Mouse (Mus musculus) kidney, embryonic 14.5 days (tissue): Measurements from ENCODE around the gene Tppp. TPM values are rescaled to one million over a fixed set of nuclear protein-coding genes. Genes with fewer than 3 reads are reported as not detected.
"Not testable (repeated sequence)": the region's sequence is repeated elsewhere in the genome, so short reads cannot be mapped to it uniquely, and the experiment has no call there.

Experiments used
- ATAC-seq: fragments of 200-750 bp; cut with Nextera tagmentation; 2 replicates; pipeline ENCODE4 v1.8.0; 2017; ENCODE audit warnings: moderate number of reproducible peaks, mild to moderate bottlenecking, moderate TSS enrichment, moderate library complexity; ENCODE audit not compliant: low FRiP score, low TSS enrichment
- H3K27ac ChIP-seq: fragments of 300-500 bp; sonication (generic); 2 replicates; pipeline ENCODE4 v1.5.1; 2014; ENCODE audit warnings: low read depth, mild to moderate bottlenecking, low read length, moderate library complexity, mixed read lengths
- H3K27me3 ChIP-seq: fragments of 300-500 bp; sonication (generic); 2 replicates; pipeline ENCODE4 v1.6.1; 2014; ENCODE audit warnings: mild to moderate bottlenecking, low read length; ENCODE audit not compliant: control insufficient read depth, insufficient read depth
- H3K36me3 ChIP-seq: fragments of 300-500 bp; sonication (generic); 2 replicates; pipeline ENCODE4 v1.6.1; 2014; ENCODE audit warnings: low read length, mixed read lengths; ENCODE audit not compliant: control insufficient read depth, insufficient read depth
- H3K4me1 ChIP-seq: fragments of 300-500 bp; sonication (generic); 2 replicates; pipeline ENCODE4 v1.6.1; 2014; ENCODE audit warnings: low read length, mixed read lengths; ENCODE audit not compliant: control insufficient read depth, insufficient read depth
- H3K4me2 ChIP-seq: fragments of 300-500 bp; sonication (generic); replicated peaks from 2 replicates; pipeline ENCODE4 v1.6.1; 2014; ENCODE audit warnings: low read depth, mild to moderate bottlenecking, low read length
- H3K4me3 ChIP-seq: fragments of 300-500 bp; sonication (generic); 2 replicates; pipeline ENCODE4 v1.5.1; 2014; ENCODE audit warnings: mild to moderate bottlenecking, low read length
- H3K9ac ChIP-seq: fragments of 300-500 bp; sonication (generic); 2 replicates; pipeline ENCODE4 v1.6.1; 2014; ENCODE audit warnings: low read depth, mild to moderate bottlenecking, low read length, moderate library complexity
- H3K9me3 ChIP-seq: fragments of 300-500 bp; sonication (generic); 2 replicates; pipeline ENCODE4 v1.6.1; 2016; ENCODE audit warnings: low read length; ENCODE audit not compliant: control insufficient read depth
- WGBS: fragments of 180-500 bp; shearing (Covaris S2); extraction: QIAGEN DNeasy Blood & Tissue Kit; methylation state at CpG from one replicate; pipeline ENCODE4 v1.1.7; 2014; 5-methylcytosine and 5-hydroxymethylcytosine counted together
- polyA plus RNA-seq: library from polyadenylated mRNA; unstranded; fragments of >200 nt; fragmentation: Nextera tagmentation; extraction: Ambion mirVana; gene quantifications from 2 replicates; pipeline ENCODE4 v1.2.1, GENCODE M21; 2014

The Tppp gene
- polyA plus RNA-seq, 1 experiment from 2014 or later: 0.55 TPM

DNA sequence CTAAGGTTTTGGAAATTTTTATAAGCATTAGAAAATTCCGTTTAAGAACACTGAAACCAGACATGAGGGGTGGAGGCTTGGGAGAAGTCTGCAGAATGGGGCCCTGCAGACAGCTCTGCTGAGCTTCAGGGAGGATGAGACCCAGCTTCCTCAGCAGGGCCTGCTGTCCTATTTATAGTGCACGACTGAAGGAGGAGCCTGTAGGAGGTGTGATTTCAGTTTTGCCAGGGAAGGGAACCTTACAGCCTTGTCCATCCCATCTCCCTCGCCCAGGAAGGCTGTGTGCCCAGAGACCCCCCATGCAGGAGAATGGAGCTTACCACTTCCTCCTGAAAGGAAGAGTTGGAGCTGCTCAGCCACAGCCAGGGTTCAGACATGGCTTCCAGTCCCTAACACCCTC is 1.5 kb downstream of the Tppp start:
- ATAC-seq: no peak
- WGBS: 12% methylated on average over 3 of the region's 3 CpGs

DNA sequence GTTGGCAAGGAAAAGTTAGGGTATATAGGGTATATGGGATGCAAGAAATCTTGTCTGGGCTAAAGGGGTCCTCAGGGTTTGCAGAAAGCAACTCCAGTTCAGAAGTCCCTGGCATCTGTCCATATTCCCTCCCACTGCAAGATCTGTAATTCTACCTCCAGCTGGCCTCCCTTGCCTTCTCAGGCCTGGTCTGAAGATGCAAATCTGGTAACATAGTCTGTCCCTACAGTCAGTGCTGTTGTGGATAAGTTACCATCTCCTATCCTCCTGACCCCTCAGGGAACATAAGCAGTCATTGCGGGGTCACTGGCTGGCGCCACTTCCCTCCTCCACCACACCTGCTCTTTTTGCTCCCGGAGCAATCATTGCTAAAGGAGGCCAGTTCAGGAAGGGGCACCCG is 6.7 kb downstream of the Tppp start:
- ATAC-seq: peak; percentile 71
- Histone ChIP-seq H3K27me3 (peaks cover 6% of the 10 kb centered on the region), H3K9ac (no peak overlapping the region), H3K4me2 (no peak overlapping the region), H3K36me3 (no peaks in the 10 kb centered on the region), H3K27ac (no peak overlapping the region), H3K9me3 (no peaks in the 10 kb centered on the region), H3K4me1 (no peaks in the 10 kb centered on the region), H3K4me3 (no peak overlapping the region)
- 65% methylated on average over 4 of the region's 4 CpGs for WGBS

More for the DNA sequence above, 1.5 kb downstream of the Tppp start:
- Histone ChIP-seq H3K9ac (no peak overlapping the region), H3K4me1 (0 out of 2 replicates have a peak, but pooled peaks cover 4% of the 10 kb centered on the region), H3K4me2 (peak overlapping the region; percentile 98), H3K9me3 (no peaks in the 10 kb centered on the region), H3K27ac (no peak overlapping the region), H3K4me3 (peak overlapping the region; percentile 52), H3K27me3 (peaks cover 18% of the 10 kb centered on the region), H3K36me3 (no peaks in the 10 kb centered on the region)

GRCm38 (mm10) chr13:74017426-74017825 is 8.2 kb downstream of the Tppp start:
- H3K27ac ChIP-seq: no peak overlapping the region
- no peak overlapping the region for H3K9ac ChIP-seq
- no peak overlapping the region for H3K4me2 ChIP-seq
- no peaks in the 10 kb centered on the region for H3K4me1 ChIP-seq
- H3K9me3 ChIP-seq: no peaks in the 10 kb centered on the region
- no peak for ATAC-seq
- H3K4me3 ChIP-seq: no peak overlapping the region
- H3K27me3 ChIP-seq: peaks cover 1% of the 10 kb centered on the region; the same call in 1 of the 2 replicates
- no peaks in the 10 kb centered on the region for H3K36me3 ChIP-seq
- 64% methylated on average over 4 of the region's 4 CpGs for WGBS

DNA sequence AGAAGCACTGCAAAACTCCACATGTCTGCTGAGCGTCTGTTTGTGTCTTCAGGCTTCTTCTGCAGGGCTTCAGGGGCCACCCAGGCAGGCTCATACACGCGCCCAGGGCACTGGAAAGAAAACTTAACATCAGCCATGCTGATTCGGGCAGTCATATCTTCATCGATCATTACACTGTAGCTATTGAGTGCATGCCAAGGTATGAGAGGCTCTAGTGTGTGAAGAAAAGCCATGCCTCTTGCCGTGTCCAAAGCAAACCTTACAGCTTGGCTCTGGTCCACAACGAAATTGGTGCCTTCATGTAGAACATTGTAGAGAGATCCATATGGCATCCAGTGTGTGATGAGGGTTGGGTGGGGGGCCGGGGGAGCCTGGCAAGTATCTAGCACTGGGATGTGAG is 9.8 kb downstream of the Tppp start:
- 86% methylated on average over 8 of the region's 8 CpGs for WGBS
- ATAC-seq, H3K36me3 ChIP-seq, H3K9ac ChIP-seq, H3K4me1 ChIP-seq, H3K4me3 ChIP-seq, H3K27ac ChIP-seq, H3K4me2 ChIP-seq, H3K27me3 ChIP-seq, H3K9me3 ChIP-seq: not testable (repeated sequence)

GRCm38 (mm10) chr13:74025151-74026081 is 16.2 kb downstream of the Tppp start:
- ATAC-seq: no peak
- no peaks in the 10 kb centered on the region for H3K36me3 ChIP-seq
- H3K9ac ChIP-seq: no peak overlapping the region
- no peaks in the 10 kb centered on the region for H3K9me3 ChIP-seq
- H3K4me3 ChIP-seq: no peak overlapping the region
- H3K27me3 ChIP-seq: no peaks in the 10 kb centered on the region
- 77% methylated on average over 4 of the region's 4 CpGs for WGBS
- H3K4me1 ChIP-seq: no peaks in the 10 kb centered on the region
- no peak overlapping the region for H3K4me2 ChIP-seq
- no peak overlapping the region for H3K27ac ChIP-seq

DNA sequence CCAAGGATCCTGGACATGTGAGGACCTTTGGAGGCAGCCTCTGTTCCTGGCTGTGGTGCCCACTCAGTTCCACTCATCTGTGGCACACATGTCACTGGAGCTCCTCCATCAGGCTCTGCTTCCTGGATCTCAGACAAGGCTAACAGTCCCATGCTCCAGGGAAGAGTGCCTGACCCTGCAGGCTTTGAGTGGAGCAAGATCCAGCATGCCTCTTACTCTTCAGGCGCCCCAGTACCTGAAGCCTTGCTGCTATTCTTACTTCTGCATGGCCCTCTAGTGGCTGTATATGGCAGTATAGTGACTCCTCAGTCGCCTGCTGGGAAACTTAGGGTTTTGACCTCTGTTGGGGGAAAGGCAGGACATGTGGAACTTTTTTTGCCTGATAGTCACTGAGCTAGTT is 17.0 kb downstream of the Tppp start:
- Histone ChIP-seq H3K27me3 (no peaks in the 10 kb centered on the region), H3K4me2 (no peak overlapping the region), H3K4me1 (no peaks in the 10 kb centered on the region), H3K36me3 (no peaks in the 10 kb centered on the region), H3K9me3 (no peaks in the 10 kb centered on the region), H3K9ac (no peak overlapping the region), H3K27ac (no peak overlapping the region), H3K4me3 (no peak overlapping the region)
- peak; percentile 72; the same call in 1 of the 2 replicates for ATAC-seq
- 13% methylated on average over 2 of the region's 2 CpGs for WGBS

DNA sequence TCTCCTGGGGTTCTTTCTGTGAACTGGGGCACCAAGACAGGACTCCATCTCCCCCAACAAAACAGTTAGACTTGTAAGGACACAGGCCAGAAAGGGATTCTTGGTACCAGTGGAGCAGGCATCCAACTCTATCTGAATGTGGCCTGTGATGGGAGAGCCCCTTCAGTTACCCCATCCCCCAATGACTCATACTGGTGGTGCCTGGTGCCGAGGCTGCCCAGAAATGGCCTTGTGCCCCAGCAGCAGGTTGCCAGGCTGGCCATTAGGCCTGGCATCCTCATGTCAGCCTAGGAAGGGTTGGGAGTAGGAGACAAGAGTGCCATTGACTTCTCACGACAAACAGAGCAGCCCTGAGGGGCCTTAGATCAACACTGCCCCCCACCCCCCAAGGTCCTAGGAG is 18.9 kb downstream of the Tppp start:
- no peaks in the 10 kb centered on the region for H3K4me1 ChIP-seq
- H3K36me3 ChIP-seq: no peaks in the 10 kb centered on the region
- 59% methylated on average over 2 of the region's 2 CpGs for WGBS
- H3K27me3 ChIP-seq: no peaks in the 10 kb centered on the region
- H3K9ac ChIP-seq: no peak overlapping the region
- H3K4me3 ChIP-seq: no peak overlapping the region
- H3K9me3 ChIP-seq: no peaks in the 10 kb centered on the region
- H3K4me2 ChIP-seq: no peak overlapping the region
- no peak for ATAC-seq
- no peak overlapping the region for H3K27ac ChIP-seq

DNA sequence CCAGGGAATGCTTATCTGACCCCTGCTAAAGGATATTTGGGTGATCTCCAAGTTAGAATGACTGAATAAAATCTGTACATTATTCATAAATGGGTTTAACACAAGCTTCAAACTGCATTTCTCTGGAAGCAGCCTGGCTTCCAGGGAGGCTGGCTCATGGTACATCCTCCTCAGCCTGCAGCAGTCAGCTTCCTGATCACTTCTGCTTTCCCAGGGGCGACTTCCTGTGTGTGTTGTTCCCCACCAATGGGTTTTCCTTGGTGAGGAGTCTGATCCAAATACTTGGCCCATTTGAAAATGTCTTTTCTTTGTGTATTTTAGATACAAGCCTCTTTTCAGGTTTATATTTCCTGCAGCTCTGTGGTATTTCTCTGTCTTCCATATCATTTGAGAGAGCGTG is 19.8 kb downstream of the Tppp start:
- no peak overlapping the region for H3K4me2 ChIP-seq
- no peaks in the 10 kb centered on the region for H3K9me3 ChIP-seq
- no peaks in the 10 kb centered on the region for H3K36me3 ChIP-seq
- H3K4me3 ChIP-seq: no peak overlapping the region
- H3K27me3 ChIP-seq: no peaks in the 10 kb centered on the region
- WGBS: 89% methylated on average over 2 of the region's 2 CpGs
- H3K27ac ChIP-seq: no peak overlapping the region
- no peak overlapping the region for H3K9ac ChIP-seq
- no peaks in the 10 kb centered on the region for H3K4me1 ChIP-seq
- no peak for ATAC-seq

- Histone ChIP-seq H3K4me3 (no peak overlapping the region), H3K27me3 (no peaks in the 10 kb centered on the region), H3K27ac (no peak overlapping the region), H3K9ac (no peak overlapping the region), H3K4me2 (no peak overlapping the region), H3K4me1 (no peaks in the 10 kb centered on the region), H3K36me3 (no peaks in the 10 kb centered on the region), H3K9me3 (no peaks in the 10 kb centered on the region)
- no peak for ATAC-seq
- 87% methylated on average over 7 of the region's 7 CpGs for WGBS
Measured at GRCm38 (mm10) chr13:74030691-74031090, 21.5 kb downstream of the Tppp start.
